Mouse (Mus musculus) cerebellum, adult 11 months (tissue): ENCODE results near the gene Birc3.
"Not testable (repeated sequence)": the region's sequence is repeated elsewhere in the genome, so short reads cannot be mapped to it uniquely, and the experiment has no call there.

Source experiments
- DNase-seq: peaks from one replicate; pipeline ENCODE4 v3.0.0; 2022

Birc3 gene

GRCm38 (mm10) chr9:7872775-7873439 lies at the start of gene Birc3:
Birc3 (minus strand) TSS chr9:7873186.
- peak; percentile 2 for DNase-seq

- no peak for DNase-seq
Measured at GRCm38 (mm10) chr9:7914925-7915324, 41.9 kb upstream of the Birc3 start.

GRCm38 (mm10) chr9:7914487-7914886 lies 41.5 kb upstream of the Birc3 start:
- DNase-seq, result peak; percentile 4

- DNase-seq, result no peak
Measured at GRCm38 (mm10) chr9:7913953-7914352, 41.0 kb upstream of the Birc3 start.

- no peak for DNase-seq
Measured at GRCm38 (mm10) chr9:7907351-7907985, 34.5 kb upstream of the Birc3 start.

GRCm38 (mm10) chr9:7906564-7906963 lies 33.6 kb upstream of the Birc3 start:
- no peak for DNase-seq

- DNase-seq, result no peak
Measured at GRCm38 (mm10) chr9:7903825-7904224, 30.8 kb upstream of the Birc3 start.

GRCm38 (mm10) chr9:7903262-7903661 lies 30.3 kb upstream of the Birc3 start:
- no peak for DNase-seq

GRCm38 (mm10) chr9:7902311-7902710 lies 29.3 kb upstream of the Birc3 start:
- no peak for DNase-seq

- no peak for DNase-seq
Measured at GRCm38 (mm10) chr9:7900965-7901364, 28.0 kb upstream of the Birc3 start.

- DNase-seq, result peak; percentile 49
Measured at GRCm38 (mm10) chr9:7897502-7897901, 24.5 kb upstream of the Birc3 start.

- DNase-seq, result not testable (repeated sequence)
Measured at GRCm38 (mm10) chr9:7891796-7892195, 18.8 kb upstream of the Birc3 start.

- DNase-seq, result no peak
Measured at GRCm38 (mm10) chr9:7891177-7891576, 18.2 kb upstream of the Birc3 start.

- no peak for DNase-seq
Measured at GRCm38 (mm10) chr9:7884346-7884745, 11.4 kb upstream of the Birc3 start.

GRCm38 (mm10) chr9:7882304-7882865 lies 9.4 kb upstream of the Birc3 start:
- no peak for DNase-seq

- DNase-seq, result no peak
Measured at GRCm38 (mm10) chr9:7873511-7874211, 675 bp upstream of the Birc3 start.

GRCm38 (mm10) chr9:7872044-7872774 lies 777 bp downstream of the Birc3 start:
- no peak for DNase-seq

- DNase-seq, result no peak
Measured at GRCm38 (mm10) chr9:7871316-7872043, 1.5 kb downstream of the Birc3 start.

GRCm38 (mm10) chr9:7870556-7871315 lies 2.2 kb downstream of the Birc3 start:
- no peak for DNase-seq

GRCm38 (mm10) chr9:7868838-7869491 lies 4.0 kb downstream of the Birc3 start:
- no peak for DNase-seq

- no peak for DNase-seq
Measured at GRCm38 (mm10) chr9:7867981-7868380, 5.0 kb downstream of the Birc3 start.
